ENCODE assay signal across 17 mouse cellular contexts in the genomic region with DNA sequence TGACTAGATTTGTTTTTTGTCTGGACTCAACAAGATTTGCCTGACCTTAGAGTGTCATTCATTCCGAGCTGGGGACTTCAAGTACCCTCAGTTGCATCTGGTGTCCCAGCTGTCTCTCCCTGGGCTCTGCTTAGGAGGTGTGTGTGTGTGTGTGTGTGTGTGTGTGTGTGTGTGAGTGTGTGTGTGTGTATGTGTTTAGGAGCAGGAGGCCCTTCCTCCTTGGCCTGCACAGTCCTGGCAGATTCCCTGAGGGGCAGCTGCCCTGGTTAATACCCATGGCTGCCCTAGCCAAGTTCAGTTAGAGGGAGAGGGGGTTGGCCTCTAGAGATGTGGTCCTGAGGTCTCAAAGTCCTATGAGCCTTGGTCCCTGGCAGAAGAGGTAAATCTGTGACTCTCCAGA.
A peak's percentile ranks its signal among the peaks of the same experiment; 100 is the strongest.
DNase-seq lines count a peak whose midpoint lies in the region; ATAC-seq lines count a peak whose summit lies in the region.
"Had no signal": no experiment of that assay in that cellular context is flagged by ENCODE, and none has a peak within 500 bp of the region (broad histone marks: within the 10 kb centered on the region; RNA-seq: fewer than 3 reads in every experiment).

No protein-coding gene starts in this region.

- no peak overlapping the region for H3K4me2 ChIP-seq in forebrain, embryonic 14.5 days (ENCODE audit: low read length)
- no peak overlapping the region for H3K4me2 ChIP-seq in forebrain, embryonic 12.5 days
- H3K4me2 ChIP-seq in embryonic facial prominence, embryonic 15.5 days (replicated peaks), result no peak overlapping the region
- no peak overlapping the region for H3K4me2 ChIP-seq in midbrain, embryonic 13.5 days (replicated peaks)
- H3K4me2 ChIP-seq: intestine, embryonic 15.5 days; limb, embryonic 12.5 days; neural tube, embryonic 13.5 days had no signal

- H3K9me3 ChIP-seq in forebrain, embryonic 14.5 days (replicated peaks; ENCODE audit: control insufficient read depth, low read length), result no peaks in the 10 kb centered on the region
- no peaks in the 10 kb centered on the region for H3K9me3 ChIP-seq in forebrain, embryonic 12.5 days
- H3K9me3 ChIP-seq in embryonic facial prominence, embryonic 15.5 days (replicated peaks), result no peaks in the 10 kb centered on the region
- H3K9me3 ChIP-seq in midbrain, embryonic 13.5 days, result no peaks in the 10 kb centered on the region
- H3K9me3 ChIP-seq: intestine, embryonic 15.5 days; limb, embryonic 12.5 days; neural tube, embryonic 13.5 days had no signal

- H3K4me1 ChIP-seq in forebrain, embryonic 14.5 days (ENCODE audit: control insufficient read depth, insufficient read depth, low read length), result peaks cover 12% of the 10 kb centered on the region; the same call in 1 of the 2 replicates
- H3K4me1 ChIP-seq in forebrain, embryonic 12.5 days, result peaks cover 42% of the 10 kb centered on the region
- H3K4me1 ChIP-seq in embryonic facial prominence, embryonic 15.5 days, result peaks cover 15% of the 10 kb centered on the region; the same call in 1 of the 2 replicates
- H3K4me1 ChIP-seq in midbrain, embryonic 13.5 days (replicated peaks), result peaks cover 31% of the 10 kb centered on the region

- no peak overlapping the region for H3K4me3 ChIP-seq in forebrain, embryonic 14.5 days (ENCODE audit: low read depth, low read length)
- no peak overlapping the region for H3K4me3 ChIP-seq in forebrain, embryonic 12.5 days (replicated peaks)
- no peak overlapping the region for H3K4me3 ChIP-seq in embryonic facial prominence, embryonic 15.5 days (replicated peaks)
- no peak overlapping the region for H3K4me3 ChIP-seq in midbrain, embryonic 13.5 days (replicated peaks)
- H3K4me3 ChIP-seq: heart, adult 2 months; intestine, embryonic 15.5 days; limb, embryonic 12.5 days; neural tube, embryonic 13.5 days had no signal

- peak; percentile 14; the same call in 1 of the 2 replicates for ATAC-seq in forebrain, embryonic 14.5 days
- ATAC-seq in forebrain, embryonic 12.5 days (ENCODE audit: low FRiP score), result no peak
- no peak for ATAC-seq in embryonic facial prominence, embryonic 15.5 days (ENCODE audit: insufficient number of reproducible peaks, low FRiP score, low TSS enrichment, low read depth)
- ATAC-seq in midbrain, embryonic 13.5 days, result peak; percentile 18; the same call in 1 of the 2 replicates
- ATAC-seq: intestine, embryonic 15.5 days had no signal

- peak overlapping the region; percentile 48; the same call in 1 of the 2 replicates for H3K27ac ChIP-seq in forebrain, embryonic 14.5 days (ENCODE audit: low read depth, low read length)
- H3K27ac ChIP-seq in forebrain, embryonic 12.5 days, result no peak overlapping the region
- H3K27ac ChIP-seq in embryonic facial prominence, embryonic 15.5 days (replicated peaks), result 0 out of 2 replicates have a peak overlapping the region, but pooled peaks have one; percentile 58
- H3K27ac ChIP-seq in midbrain, embryonic 13.5 days, result no peak overlapping the region
- H3K27ac ChIP-seq: heart, adult 2 months; intestine, embryonic 15.5 days; limb, embryonic 12.5 days had no signal

- WGBS in forebrain, embryonic 14.5 days, result 33% methylated on average over 1 of the region's 1 CpGs
- WGBS in forebrain, embryonic 12.5 days, result 33% methylated on average over 1 of the region's 1 CpGs
- WGBS in embryonic facial prominence, embryonic 15.5 days, result 63% methylated on average over 1 of the region's 1 CpGs
- WGBS in midbrain, embryonic 13.5 days, result 52% methylated on average over 1 of the region's 1 CpGs

- intact Hi-C loops in left cerebral cortex, postnatal 4 days (cut with DNase I), result no loop called here
- intact Hi-C loops in left cerebral cortex, postnatal 10 days (cut with DNase I), result no loop called here
- intact Hi-C loops in left cerebral cortex, postnatal 14 days (cut with DNase I), result no loop called here

- H3K27me3 ChIP-seq in forebrain, embryonic 14.5 days (replicated peaks; ENCODE audit: control insufficient read depth, insufficient read depth, low read length), result no peaks in the 10 kb centered on the region
- 0 out of 2 replicates have a peak, but pooled peaks cover 4% of the 10 kb centered on the region for H3K27me3 ChIP-seq in forebrain, embryonic 12.5 days
- no peaks in the 10 kb centered on the region for H3K27me3 ChIP-seq in embryonic facial prominence, embryonic 15.5 days
- no peaks in the 10 kb centered on the region for H3K27me3 ChIP-seq in midbrain, embryonic 13.5 days
- H3K27me3 ChIP-seq: intestine, embryonic 15.5 days; neural tube, embryonic 13.5 days had no signal

- H3K9ac ChIP-seq in forebrain, embryonic 14.5 days (ENCODE audit: low read length), result no peak overlapping the region
- no peak overlapping the region for H3K9ac ChIP-seq in forebrain, embryonic 12.5 days
- H3K9ac ChIP-seq in embryonic facial prominence, embryonic 15.5 days, result no peak overlapping the region
- H3K9ac ChIP-seq in midbrain, embryonic 13.5 days (replicated peaks), result no peak overlapping the region
- H3K9ac ChIP-seq: intestine, embryonic 15.5 days; limb, embryonic 12.5 days; neural tube, embryonic 13.5 days had no signal

- no peak for DNase-seq in forebrain, embryonic 14.5 days (ENCODE audit: low spot score)
- peak; percentile 58 for DNase-seq in left cerebral cortex, postnatal 4 days
- no peak for DNase-seq in left cerebral cortex, postnatal 10 days (ENCODE audit: extremely low spot score in 1 of 2, low spot score in 2 of 2)
- no peak for DNase-seq in right cerebral cortex, adult 2 months (ENCODE audit: low spot score in 2 of 2)
- no peak for DNase-seq in left cerebral cortex, postnatal 14 days (ENCODE audit: low spot score in 2 of 2)
- DNase-seq: adrenal gland, adult 2 months; B cell, adult 2 months; cerebellum, adult 9-11 months; heart, adult 2 months; heart, postnatal 36 days; kidney, postnatal 10 days had no signal

- H3K36me3 ChIP-seq in forebrain, embryonic 14.5 days (ENCODE audit: control insufficient read depth, insufficient read depth, low read length), result no peaks in the 10 kb centered on the region
- H3K36me3 ChIP-seq in forebrain, embryonic 12.5 days (replicated peaks), result no peaks in the 10 kb centered on the region
- no peaks in the 10 kb centered on the region for H3K36me3 ChIP-seq in embryonic facial prominence, embryonic 15.5 days
- no peaks in the 10 kb centered on the region for H3K36me3 ChIP-seq in midbrain, embryonic 13.5 days
- H3K36me3 ChIP-seq: intestine, embryonic 15.5 days; limb, embryonic 12.5 days; neural tube, embryonic 13.5 days had no signal

Comparison
In these comparisons a context has a peak if more than half of its experiments do, and no peak if none do; other contexts are left out.
1. ATAC-seq: peak in forebrain, embryonic 14.5 days (single experiment) and midbrain, embryonic 13.5 days (single experiment); none in forebrain, embryonic 12.5 days (single experiment) and embryonic facial prominence, embryonic 15.5 days (single experiment).
2. H3K27ac ChIP-seq: peak in forebrain, embryonic 14.5 days (single experiment) and embryonic facial prominence, embryonic 15.5 days (single experiment); none in forebrain, embryonic 12.5 days (single experiment) and midbrain, embryonic 13.5 days (single experiment).